Mouse (Mus musculus): ENCODE results near the gene Stxbp4.

- TF ChIP-seq JUND (IDR thresholded peaks at IDR 0.05; ENCODE audit: low read depth, low read length) (peak; percentile 9; the same call in 1 of the 2 replicates), CHD2 (IDR thresholded peaks at IDR 0.05; ENCODE audit: low read length) (peak; percentile 100), SIN3A (IDR thresholded peaks at IDR 0.05; ENCODE audit: low read length) (peak; percentile 98), POLR2A (IDR thresholded peaks at IDR 0.05; ENCODE audit: control insufficient read depth in 1 of 2, insufficient read depth in 1 of 2, low read depth in 1 of 2, low read length in 2 of 2, poor library complexity in 1 of 2) (peak; percentile 87 to 96), SMC3 (IDR thresholded peaks at IDR 0.05; ENCODE audit: low read depth, low read length) (no peak), CTCF (IDR thresholded peaks at IDR 0.05 in 2 of 3, conservative IDR thresholded peaks at IDR 0.05 in 1 of 3; ENCODE audit: control insufficient read depth in 1 of 3, insufficient read depth in 1 of 3, low read depth in 2 of 3, low read length in 3 of 3, poor library complexity in 1 of 3, severe bottlenecking in 1 of 3) (no peak; a peak in 1 of 6 replicates), EP300 (IDR thresholded peaks at IDR 0.05; ENCODE audit: low read depth in 1 of 2, low read length in 2 of 2) (0 out of 4 replicates have a peak, but pooled peaks of 1 of the 2 experiments have one; percentile 30), TAL1 (IDR thresholded peaks at IDR 0.05; ENCODE audit: low read length) (no peak)
Observed at GRCm38 (mm10) chr11:90637440-90638311, at the start of gene Stxbp4, which contains the start of gene Cox11.

Measured in MEL (cell line).